Mouse (Mus musculus) hindbrain, embryonic 10.5 days (tissue): Measurements from ENCODE around the gene Tedc1. TPM values are rescaled to one million over a fixed set of nuclear protein-coding genes. Genes with fewer than 3 reads are reported as not detected.
A peak's percentile ranks its signal among the peaks of the same experiment; 100 is the strongest.

Experiments
- DNase-seq: peaks from one replicate; pipeline ENCODE4 v3.0.0-alpha.2; 2017; ENCODE audit warnings: low spot score
- H3K27ac ChIP-seq: fragments of 300-500 bp; sonication (generic); 2 replicates; pipeline ENCODE4 v1.5.1; 2016; ENCODE audit warnings: mild to moderate bottlenecking, moderate library complexity
- H3K27me3 ChIP-seq: fragments of 300-500 bp; sonication (generic); 2 replicates; pipeline ENCODE4 v1.6.1; 2016; ENCODE audit warnings: mild to moderate bottlenecking; ENCODE audit not compliant: poor library complexity, insufficient read depth, severe bottlenecking
- H3K36me3 ChIP-seq: fragments of 300-500 bp; sonication (generic); 2 replicates; pipeline ENCODE4 v1.6.1; 2016; ENCODE audit warnings: mild to moderate bottlenecking, moderate library complexity
- H3K4me1 ChIP-seq: fragments of 300-500 bp; sonication (generic); replicated peaks from 2 replicates; pipeline ENCODE4 v1.6.1; 2016; ENCODE audit warnings: mild to moderate bottlenecking
- H3K4me3 ChIP-seq: fragments of 300-500 bp; sonication (generic); 2 replicates; pipeline ENCODE4 v1.5.1; 2016; ENCODE audit warnings: mild to moderate bottlenecking, moderate library complexity
- H3K9me3 ChIP-seq: fragments of 300-500 bp; sonication (generic); 2 replicates; pipeline ENCODE4 v1.6.1; 2016; ENCODE audit warnings: mild to moderate bottlenecking, moderate library complexity
- WGBS: fragments of 180-500 bp; shearing (Covaris S2); methylation state at CpG from one replicate; pipeline ENCODE4 v1.1.7; 2016; 5-methylcytosine and 5-hydroxymethylcytosine counted together
- polyA plus RNA-seq: library from polyadenylated mRNA; unstranded; fragments of >200 nt; fragmentation: Nextera tagmentation; extraction: Ambion mirVana; gene quantifications from 2 replicates; pipeline ENCODE4 v1.2.1, GENCODE M21; 2016

Gene Tedc1
- polyA plus RNA-seq, 1 experiment from 2014 or later, result 59.5 TPM

DNA sequence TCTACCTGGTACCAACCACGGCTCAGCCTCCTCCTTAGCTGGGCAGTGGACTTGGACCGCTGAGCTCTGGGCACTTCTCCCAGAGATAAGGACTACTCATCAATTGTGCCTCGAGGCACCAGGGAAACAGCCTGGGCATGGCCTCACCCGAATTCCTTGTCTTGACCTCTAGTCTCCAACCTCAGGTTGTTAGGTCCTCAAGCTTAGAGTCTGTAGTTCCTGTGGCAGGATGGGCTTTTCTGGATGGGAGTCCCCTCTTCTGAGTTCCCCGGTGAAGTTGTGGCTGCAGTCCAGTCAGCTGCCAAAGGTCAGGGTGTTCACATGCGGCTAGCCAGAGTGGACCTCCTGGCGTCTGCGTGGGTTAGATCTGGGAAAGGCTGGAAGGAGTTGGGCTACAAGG lies 5.2 kb upstream of the Tedc1 start:
- Histone ChIP-seq H3K4me1 (peaks cover 67% of the 10 kb centered on the region), H3K36me3 (no peaks in the 10 kb centered on the region), H3K9me3 (no peaks in the 10 kb centered on the region), H3K27ac (peak overlapping the region; percentile 78; the same call in 1 of the 2 replicates), H3K27me3 (peaks cover 90% of the 10 kb centered on the region), H3K4me3 (peak overlapping the region; percentile 60; the same call in 1 of the 2 replicates)
- no peak for DNase-seq
- 78% methylated on average over 8 of the region's 8 CpGs for WGBS

DNA sequence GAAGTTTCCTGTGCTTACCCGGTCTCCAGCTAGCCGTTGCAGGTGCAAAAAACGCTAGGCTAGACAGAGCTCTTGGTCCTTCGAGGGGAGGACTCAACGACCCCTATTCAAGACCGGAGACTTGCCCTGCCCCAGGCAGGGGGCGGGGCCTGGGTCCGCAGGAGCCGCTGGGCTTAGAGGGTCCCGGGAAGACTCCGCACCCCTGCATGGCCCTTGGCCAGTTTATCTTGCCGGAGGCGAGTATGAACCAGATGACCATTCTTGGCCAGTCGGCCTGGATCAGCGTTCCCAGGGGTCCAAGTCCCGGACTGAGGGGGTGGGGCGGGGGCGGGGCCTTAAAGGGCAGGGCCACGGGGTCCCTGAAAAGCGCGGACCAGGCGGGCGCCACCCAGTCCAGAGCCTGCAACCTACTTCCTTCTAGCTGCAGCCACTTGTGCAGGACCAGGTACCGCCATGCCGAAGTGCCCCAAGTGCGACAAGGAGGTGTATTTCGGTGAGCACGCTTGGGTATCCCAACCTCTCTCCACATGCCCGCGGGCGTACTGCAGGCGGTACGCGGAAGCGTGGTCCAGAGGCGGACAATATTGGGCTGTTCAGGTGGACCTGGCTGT lies 4.5 kb upstream of the Tedc1 start:
- 2% methylated on average over 36 of the region's 36 CpGs for WGBS
- Histone ChIP-seq H3K4me1 (peaks cover 63% of the 10 kb centered on the region), H3K36me3 (no peaks in the 10 kb centered on the region), H3K27me3 (peaks cover 84% of the 10 kb centered on the region), H3K27ac (peak overlapping the region; percentile 78), H3K4me3 (peak overlapping the region; percentile 60), H3K9me3 (no peaks in the 10 kb centered on the region)
- peak; percentile 59 for DNase-seq

DNA sequence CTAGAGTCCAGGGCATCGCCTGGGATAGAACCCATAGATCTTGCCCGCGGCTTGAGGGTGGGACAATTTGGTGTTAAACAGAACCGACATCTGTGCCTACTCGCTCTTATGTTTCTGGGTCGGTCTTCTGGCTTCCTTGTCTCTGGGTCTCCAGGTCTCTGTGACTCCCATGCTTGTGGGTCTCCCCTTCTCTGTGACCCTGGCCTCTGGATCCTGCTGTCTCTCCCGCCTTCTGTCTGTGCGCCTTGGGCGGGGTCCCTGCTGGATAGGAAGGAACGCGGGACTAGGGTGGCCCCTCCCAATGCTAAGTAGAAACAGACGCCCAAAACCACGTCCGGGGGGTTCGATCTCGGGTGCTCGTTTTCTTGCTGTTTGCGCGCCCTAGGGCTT lies 4.0 kb upstream of the Tedc1 start:
- peaks cover 79% of the 10 kb centered on the region for H3K27me3 ChIP-seq

DNA sequence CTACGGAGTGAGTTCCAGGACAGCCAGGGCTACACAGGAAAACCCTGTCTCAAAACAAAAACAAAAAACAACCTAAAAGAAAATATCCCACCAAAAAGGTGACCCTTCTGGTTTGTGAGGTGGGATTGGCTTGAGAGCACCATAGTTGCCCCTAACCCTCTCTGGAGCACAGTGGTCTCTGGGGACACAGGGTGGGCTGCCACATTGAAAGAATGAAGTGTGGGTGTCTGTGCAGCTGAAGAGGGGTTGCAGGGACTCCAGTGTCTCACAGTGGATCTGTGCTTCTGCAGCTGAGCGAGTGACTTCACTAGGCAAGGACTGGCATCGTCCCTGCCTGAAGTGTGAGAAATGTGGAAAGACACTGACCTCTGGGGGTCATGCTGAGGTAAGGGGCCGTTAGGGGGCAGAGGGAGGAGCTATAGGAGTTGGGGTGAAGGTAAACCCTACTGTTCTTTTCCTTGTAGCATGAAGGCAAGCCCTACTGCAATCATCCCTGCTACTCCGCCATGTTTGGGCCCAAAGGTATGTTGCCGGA lies 3.2 kb upstream of the Tedc1 start:
- DNase-seq, result no peak
- 79% methylated on average over 6 of the region's 6 CpGs for WGBS
- H3K4me1 ChIP-seq, result peaks cover 63% of the 10 kb centered on the region
- H3K36me3 ChIP-seq, result peaks cover 4% of the 10 kb centered on the region
- H3K9me3 ChIP-seq, result no peaks in the 10 kb centered on the region
- no peak overlapping the region for H3K27ac ChIP-seq
- H3K4me3 ChIP-seq, result 0 out of 2 replicates have a peak overlapping the region, but pooled peaks have one; percentile 60
- peaks cover 71% of the 10 kb centered on the region for H3K27me3 ChIP-seq

More for the DNA sequence above, 4.0 kb upstream of the Tedc1 start:
- H3K4me3 ChIP-seq, result peak overlapping the region; percentile 60
- peak overlapping the region; percentile 78 for H3K27ac ChIP-seq
- 22% methylated on average over 19 of the region's 19 CpGs for WGBS
- H3K9me3 ChIP-seq, result no peaks in the 10 kb centered on the region
- no peak for DNase-seq
- no peaks in the 10 kb centered on the region for H3K36me3 ChIP-seq
- peaks cover 63% of the 10 kb centered on the region for H3K4me1 ChIP-seq

DNA sequence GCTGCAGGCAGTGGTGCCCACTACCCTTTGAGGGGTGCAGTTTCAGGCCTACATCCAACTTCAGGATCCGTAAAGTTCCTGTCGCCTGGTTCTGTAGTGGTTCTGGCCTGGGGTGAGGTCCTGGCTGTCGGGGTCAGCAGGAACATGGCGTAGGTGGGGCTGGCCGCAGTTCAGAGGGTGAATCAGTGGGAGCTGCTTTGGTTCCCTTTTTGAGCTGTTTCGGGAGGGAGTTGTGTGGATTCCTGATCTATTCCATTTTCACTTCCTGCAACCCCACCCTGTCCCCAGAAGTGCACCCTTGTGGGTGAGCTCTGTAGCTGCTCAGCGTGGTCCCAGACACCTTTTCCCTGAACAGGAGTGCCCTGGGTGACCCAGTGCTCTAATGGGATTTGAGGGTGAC lies 2.2 kb upstream of the Tedc1 start:
- peaks cover 58% of the 10 kb centered on the region for H3K4me1 ChIP-seq
- H3K27ac ChIP-seq, result no peak overlapping the region
- no peak overlapping the region for H3K4me3 ChIP-seq
- H3K27me3 ChIP-seq, result peaks cover 62% of the 10 kb centered on the region
- WGBS, result 92% methylated on average over 7 of the region's 7 CpGs
- DNase-seq, result no peak
- peaks cover 10% of the 10 kb centered on the region for H3K36me3 ChIP-seq
- H3K9me3 ChIP-seq, result no peaks in the 10 kb centered on the region

DNA sequence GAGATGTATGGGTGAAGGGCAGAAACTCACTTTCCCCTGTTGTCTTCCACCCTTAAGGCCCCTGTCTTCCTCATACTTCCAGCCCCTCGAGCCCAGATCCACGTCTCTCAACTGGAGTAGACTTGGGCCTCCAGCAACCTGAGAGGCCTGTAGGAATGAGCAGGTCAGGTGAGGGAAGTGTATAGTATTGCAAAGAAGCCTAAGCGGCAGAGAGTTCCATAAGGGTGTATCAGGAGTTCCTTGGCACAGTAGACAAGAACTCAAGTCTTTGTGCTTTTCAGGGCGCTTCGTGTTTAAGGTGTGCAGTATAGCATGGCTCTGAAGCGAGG lies 1.5 kb upstream of the Tedc1 start:
- no peaks in the 10 kb centered on the region for H3K9me3 ChIP-seq
- peak overlapping the region; percentile 71 for H3K4me3 ChIP-seq
- 79% methylated on average over 6 of the region's 6 CpGs for WGBS
- peaks cover 17% of the 10 kb centered on the region for H3K36me3 ChIP-seq
- peak overlapping the region; percentile 88 for H3K27ac ChIP-seq
- peaks cover 54% of the 10 kb centered on the region for H3K27me3 ChIP-seq
- DNase-seq, result no peak
- H3K4me1 ChIP-seq, result peaks cover 53% of the 10 kb centered on the region

DNA sequence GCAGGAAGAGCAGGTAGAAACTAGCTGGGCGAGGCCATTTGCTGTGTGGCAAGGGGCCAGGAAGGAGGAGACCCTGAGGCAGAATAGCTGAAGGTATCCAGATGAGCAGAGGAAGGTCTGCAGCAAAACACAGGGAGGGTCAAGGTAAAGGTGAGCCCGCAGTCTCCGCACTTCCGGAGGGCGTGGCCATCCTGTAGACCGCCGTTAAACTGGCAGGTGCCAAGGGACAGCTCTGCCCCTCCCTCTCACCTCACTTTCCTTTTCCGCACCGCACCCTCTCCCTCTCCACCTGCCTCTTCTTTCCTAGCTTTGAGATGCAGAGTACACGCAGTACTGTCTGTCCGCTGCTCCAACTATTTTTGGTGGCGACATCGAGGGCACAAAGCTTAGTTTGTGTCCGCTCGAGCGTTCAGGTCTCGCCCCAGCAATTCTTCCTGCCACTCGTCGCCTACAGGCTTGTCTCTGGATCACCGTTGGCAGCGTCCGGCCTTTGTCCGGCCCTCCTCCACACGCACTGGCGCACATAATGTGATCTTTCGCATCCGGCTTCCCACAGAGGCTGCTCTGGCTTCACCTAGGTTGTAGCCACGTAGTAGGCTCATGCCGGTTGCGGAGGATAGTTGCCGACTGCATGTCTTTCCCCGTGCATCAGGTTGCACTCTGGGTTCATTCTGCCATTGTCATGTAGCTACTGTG lies 997 bp upstream of the Tedc1 start:
- Histone ChIP-seq H3K27me3 (peaks cover 49% of the 10 kb centered on the region), H3K36me3 (peaks cover 23% of the 10 kb centered on the region), H3K4me1 (peaks cover 53% of the 10 kb centered on the region), H3K9me3 (no peaks in the 10 kb centered on the region), H3K4me3 (peak overlapping the region; percentile 71), H3K27ac (peak overlapping the region; percentile 88)
- WGBS, result 4% methylated on average over 32 of the region's 32 CpGs
- peak; percentile 62 for DNase-seq

DNA sequence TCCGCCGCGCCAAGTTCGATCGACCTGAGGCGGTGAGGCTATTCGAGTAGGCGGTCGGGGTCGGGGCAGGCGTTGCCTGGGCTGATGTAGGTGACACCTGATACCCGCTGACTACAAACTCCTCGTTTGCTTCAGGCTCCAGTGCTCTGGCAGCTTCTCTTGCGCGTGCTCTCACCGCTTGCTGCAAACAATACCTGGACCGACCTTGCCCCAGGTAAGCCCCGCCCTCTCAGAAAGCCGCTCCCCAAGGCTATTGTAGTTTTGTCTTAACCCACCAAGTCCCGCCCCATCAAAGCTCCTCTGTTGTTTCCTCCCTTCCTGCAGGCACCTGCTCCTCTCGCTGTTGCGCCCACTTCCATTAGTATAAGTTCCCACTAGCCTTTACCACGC lies 314 bp downstream of the Tedc1 start:
- no peak for DNase-seq
- H3K9me3 ChIP-seq, result no peaks in the 10 kb centered on the region
- whole genome bisulfite sequencing, result under 1% methylated on average over 23 of the region's 23 CpGs
- peaks cover 36% of the 10 kb centered on the region for H3K36me3 ChIP-seq
- peak overlapping the region; percentile 71 for H3K4me3 ChIP-seq
- peaks cover 36% of the 10 kb centered on the region for H3K27me3 ChIP-seq
- H3K4me1 ChIP-seq, result peaks cover 42% of the 10 kb centered on the region
- H3K27ac ChIP-seq, result peak overlapping the region; percentile 88

DNA sequence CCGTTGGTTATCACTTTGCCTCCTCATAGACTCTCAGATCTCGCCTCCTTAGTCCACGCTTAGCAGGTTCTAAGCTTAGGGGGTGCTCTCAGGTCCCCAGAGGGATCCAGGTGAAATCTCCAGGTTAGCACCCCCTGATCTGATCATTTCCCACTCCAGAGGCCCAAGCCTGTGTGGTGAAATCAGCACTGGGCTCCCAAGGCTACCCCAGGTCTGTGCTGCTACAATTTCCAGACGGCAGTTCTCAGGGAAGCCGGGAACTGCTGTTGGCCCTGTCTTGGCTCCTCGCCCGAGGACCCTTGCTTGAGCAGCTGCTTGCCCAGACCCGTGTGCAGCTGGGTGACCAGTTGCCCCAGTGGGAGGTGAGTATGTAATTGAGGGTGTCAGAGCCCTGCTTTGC lies 781 bp downstream of the Tedc1 start:
- 37% methylated on average over 8 of the region's 8 CpGs for WGBS
- peak overlapping the region; percentile 88 for H3K27ac ChIP-seq
- DNase-seq, result no peak

DNA sequence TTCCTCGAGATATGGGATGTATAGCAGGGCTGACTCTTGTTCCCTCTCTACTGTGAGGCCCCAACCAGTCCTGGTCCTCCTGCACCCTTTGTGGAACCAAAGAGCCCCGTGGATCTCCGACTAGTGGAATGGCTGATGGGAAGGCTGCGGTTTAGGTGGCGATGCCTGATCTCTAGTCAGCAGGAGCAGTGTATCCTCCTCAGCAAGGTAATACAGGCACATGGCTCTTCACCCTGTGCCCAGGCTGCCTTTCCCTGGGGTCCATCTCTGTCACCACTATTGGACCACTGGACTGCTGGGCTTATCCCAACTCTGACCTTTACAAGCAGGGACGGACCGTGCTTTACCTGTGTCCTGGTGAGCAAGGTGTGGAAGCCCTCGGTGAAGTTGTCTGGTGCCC lies 1.3 kb downstream of the Tedc1 start:
- DNase-seq, result no peak
- H3K27ac ChIP-seq, result no peak overlapping the region
- peaks cover 32% of the 10 kb centered on the region for H3K4me1 ChIP-seq
- H3K4me3 ChIP-seq, result peak overlapping the region; percentile 71
- 92% methylated on average over 8 of the region's 8 CpGs for WGBS
- no peaks in the 10 kb centered on the region for H3K9me3 ChIP-seq
- H3K36me3 ChIP-seq, result peaks cover 46% of the 10 kb centered on the region
- peaks cover 26% of the 10 kb centered on the region for H3K27me3 ChIP-seq

More for the DNA sequence above, 781 bp downstream of the Tedc1 start:
- H3K4me3 ChIP-seq, result peak overlapping the region; percentile 71
- peaks cover 38% of the 10 kb centered on the region for H3K4me1 ChIP-seq
- peaks cover 31% of the 10 kb centered on the region for H3K27me3 ChIP-seq
- no peaks in the 10 kb centered on the region for H3K9me3 ChIP-seq
- peaks cover 40% of the 10 kb centered on the region for H3K36me3 ChIP-seq

DNA sequence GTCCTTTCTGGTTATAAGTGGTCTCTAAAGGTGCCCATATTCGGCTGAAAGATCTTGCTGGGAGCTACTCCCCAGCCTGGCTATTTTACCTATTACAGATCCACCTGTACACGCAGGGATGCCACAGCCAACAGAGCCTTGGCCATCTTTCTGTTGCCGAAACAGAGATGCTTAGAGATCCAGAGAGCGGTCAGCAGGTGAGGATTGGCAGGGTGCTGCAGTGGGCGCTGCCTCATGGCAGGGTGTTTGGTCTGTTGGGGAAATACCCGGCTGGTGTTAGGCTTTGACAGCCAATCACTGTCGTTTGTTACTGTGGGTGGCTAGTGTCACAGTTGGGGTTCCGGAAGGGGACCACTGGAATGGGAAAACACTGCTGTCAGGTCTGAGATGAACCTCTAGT lies 1.8 kb downstream of the Tedc1 start:
- peaks cover 50% of the 10 kb centered on the region for H3K36me3 ChIP-seq
- H3K27me3 ChIP-seq, result peaks cover 22% of the 10 kb centered on the region

DNA sequence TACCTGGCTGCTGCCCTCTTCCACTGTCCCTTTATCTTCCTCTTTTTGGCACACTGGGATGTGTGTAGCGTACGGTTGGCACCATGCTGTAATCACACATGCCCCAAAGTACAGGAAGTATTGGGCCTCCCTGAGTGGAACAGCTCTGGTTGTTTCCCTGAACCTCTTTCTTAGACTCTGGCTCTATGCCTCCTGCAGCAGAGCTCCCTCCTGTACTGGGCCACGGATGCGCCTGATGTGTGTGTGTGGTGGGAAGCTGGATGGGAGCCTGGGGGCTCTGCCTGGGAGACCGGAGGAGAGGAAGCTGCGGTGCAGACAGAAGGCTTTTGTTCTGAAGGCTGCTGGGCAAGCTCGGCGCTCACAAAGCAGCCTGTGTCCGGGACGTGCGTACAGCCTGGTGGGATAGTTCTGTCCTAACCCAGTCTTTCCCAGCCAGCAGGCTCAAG lies 7.4 kb downstream of the Tedc1 start:
- Histone ChIP-seq H3K27me3 (no peaks in the 10 kb centered on the region), H3K27ac (peak overlapping the region; percentile 64), H3K36me3 (peaks cover 68% of the 10 kb centered on the region), H3K9me3 (no peaks in the 10 kb centered on the region), H3K4me3 (no peak overlapping the region), H3K4me1 (peaks cover 9% of the 10 kb centered on the region; the same call in 1 of the 2 replicates)
- DNase-seq, result no peak
- 83% methylated on average over 11 of the region's 11 CpGs for WGBS

More for the DNA sequence above, 1.8 kb downstream of the Tedc1 start:
- 89% methylated on average over 8 of the region's 8 CpGs for WGBS
- no peak overlapping the region for H3K27ac ChIP-seq
- H3K4me1 ChIP-seq, result peaks cover 32% of the 10 kb centered on the region
- DNase-seq, result no peak
- no peaks in the 10 kb centered on the region for H3K9me3 ChIP-seq
- H3K4me3 ChIP-seq, result no peak overlapping the region

DNA sequence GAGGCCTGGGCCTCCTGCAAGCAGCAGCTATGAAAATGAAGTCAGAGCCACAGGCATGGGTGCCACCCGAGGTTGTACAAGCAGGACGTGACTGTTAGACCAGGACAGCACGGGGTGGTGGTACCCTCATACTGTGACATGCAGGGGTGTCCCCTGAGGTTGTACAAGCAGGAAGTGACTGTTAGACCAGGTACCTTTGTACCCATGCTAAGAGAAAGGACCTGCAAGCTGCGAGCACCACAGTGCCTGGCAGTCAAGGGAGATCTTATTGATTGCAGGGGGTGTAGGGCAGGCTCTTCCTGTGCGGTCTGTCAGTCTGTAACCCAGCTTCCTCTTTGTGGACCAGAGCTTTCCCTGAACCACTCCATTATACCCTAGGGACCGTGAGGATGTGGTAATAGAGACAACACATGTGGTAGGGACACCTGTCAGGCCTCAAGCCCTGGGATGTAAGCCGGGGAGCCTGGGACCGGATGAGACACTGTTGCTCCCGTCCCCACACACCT lies 11.9 kb downstream of the Tedc1 start:
- Histone ChIP-seq H3K4me3 (no peak overlapping the region), H3K4me1 (peaks cover 7% of the 10 kb centered on the region; the same call in 1 of the 2 replicates), H3K27ac (no peak overlapping the region), H3K27me3 (no peaks in the 10 kb centered on the region), H3K9me3 (no peaks in the 10 kb centered on the region), H3K36me3 (peaks cover 25% of the 10 kb centered on the region)
- 86% methylated on average over 9 of the region's 9 CpGs for WGBS
- DNase-seq, result no peak
